Mouse (Mus musculus): ENCODE data around the gene Vps37c.

DNA sequence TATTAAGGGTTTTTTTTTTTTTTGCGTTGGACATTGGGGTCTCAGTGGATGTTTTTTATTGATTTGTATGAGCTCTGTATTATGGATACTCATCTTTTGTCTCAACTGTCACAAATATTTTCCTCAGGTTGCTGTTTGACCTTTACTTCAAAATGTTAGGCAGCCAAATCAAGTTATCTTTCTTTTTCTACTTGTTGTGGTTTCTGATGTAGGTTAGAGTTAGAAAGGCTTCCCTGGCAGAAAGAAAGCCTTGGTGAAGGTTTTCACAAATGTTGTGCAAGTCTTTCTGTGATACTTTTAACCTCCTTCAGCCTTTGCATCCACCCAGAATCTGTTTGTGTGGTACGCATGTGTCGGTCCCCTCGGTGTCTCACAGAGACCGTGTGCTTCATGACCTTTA is 64.1 kb downstream of the Vps37c start:
- TF ChIP-seq CTCF (conservative IDR thresholded peaks at IDR 0.05; ENCODE audit: low read length) (no peak), NANOG (IDR thresholded peaks at IDR 0.05; ENCODE audit: borderline replicate concordance, low read length) (no peak)
